Mouse (Mus musculus): Measurements from ENCODE around the gene Rab4a.
A peak's percentile ranks its signal among the peaks of the same experiment; 100 is the strongest.

DNA sequence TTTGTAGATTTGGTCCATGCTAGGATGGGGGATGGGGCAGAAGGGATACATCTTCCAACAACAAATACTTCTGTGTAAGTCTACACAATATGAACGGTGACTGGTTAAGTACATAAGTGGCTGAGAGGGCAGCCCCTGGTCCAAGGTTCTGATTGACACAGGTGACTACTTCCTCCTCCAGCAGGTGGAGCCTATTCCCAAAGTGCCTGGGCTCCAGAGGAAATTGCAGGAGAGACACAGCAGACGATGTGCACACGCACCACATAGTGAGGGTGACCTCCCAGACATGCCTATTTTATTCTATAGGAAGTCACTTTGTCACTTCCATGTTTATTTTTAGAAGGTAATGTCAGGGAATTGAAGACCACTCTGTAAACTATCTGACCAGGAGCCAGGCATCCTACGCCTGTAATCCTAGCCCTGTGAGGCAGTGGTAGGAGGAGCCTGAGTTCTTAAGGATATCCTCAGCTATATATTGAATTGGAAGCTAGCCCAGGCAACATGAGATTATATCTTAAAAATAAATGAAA lies 75.1 kb downstream of the Rab4a start:
- peak; percentile 53 for TF ChIP-seq CTCF (IDR thresholded peaks at IDR 0.05; ENCODE audit: low read depth)
- no peak for TF ChIP-seq EP300 (optimal IDR thresholded peaks at IDR 0.05)
